Mouse (Mus musculus) thymus, adult 2 months (tissue): ENCODE measurements around the gene Csnk1e.

Experiments
- CTCF ChIP-seq: fragments of 200-500 bp; IDR thresholded peaks from 2 replicates; pipeline ENCODE4 v1.5.1; 2012; ENCODE audit warnings: mild to moderate bottlenecking, control low read depth, low read length, moderate library complexity, borderline replicate concordance; ENCODE audit not compliant: control insufficient read depth, poor library complexity, insufficient read depth; ENCODE audit errors: extremely low read depth
- POLR2A ChIP-seq: fragments of 200-500 bp; IDR thresholded peaks from 2 replicates; pipeline ENCODE4 v1.6.1; 2012; ENCODE audit warnings: mild to moderate bottlenecking, low read length, control low read depth, moderate library complexity; ENCODE audit not compliant: control insufficient read depth, poor library complexity, insufficient read depth; ENCODE audit errors: extremely low read depth

DNA sequence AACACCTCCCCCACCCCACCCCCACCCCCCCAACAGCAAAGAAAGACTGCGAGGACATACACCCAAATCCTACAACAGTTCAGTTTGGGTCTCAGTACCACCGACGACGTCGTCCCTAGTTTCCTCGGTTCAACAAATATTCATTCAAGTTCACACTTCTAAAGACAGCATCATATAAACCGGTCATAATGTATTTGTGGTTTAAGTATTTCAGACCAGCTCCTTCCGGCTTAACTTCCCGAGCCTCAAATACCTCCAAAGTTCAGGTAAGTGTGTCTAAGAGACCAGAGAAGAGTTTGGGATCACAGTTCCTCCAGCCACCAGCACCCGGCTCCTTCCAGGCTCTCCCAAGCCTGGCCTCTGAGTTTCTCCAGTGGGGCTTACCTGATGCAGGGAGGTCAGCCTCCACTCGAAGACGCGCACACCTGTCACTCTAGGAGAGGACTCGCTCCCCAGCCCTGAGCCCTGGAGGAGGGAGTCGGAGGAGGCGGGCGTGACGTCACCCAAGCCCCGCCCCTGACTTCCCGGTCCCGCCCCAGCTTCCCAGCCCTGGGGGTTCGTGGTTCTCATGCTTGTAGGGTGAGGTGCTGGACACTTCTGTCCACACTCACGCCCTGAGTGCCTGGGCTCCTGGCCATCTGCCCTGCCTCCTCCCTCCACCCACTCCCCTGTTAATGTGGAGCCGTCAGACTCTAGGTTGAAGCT is at the start of gene Csnk1e:
- TF ChIP-seq CTCF (no peak), POLR2A (no peak)
